Mouse (Mus musculus): ENCODE results near the gene Accs. TPM values are rescaled to one million over a fixed set of nuclear protein-coding genes. Genes with fewer than 3 reads are reported as not detected.

Gene Accs
- total RNA-seq, 1 experiment, result 5.5 TPM

DNA sequence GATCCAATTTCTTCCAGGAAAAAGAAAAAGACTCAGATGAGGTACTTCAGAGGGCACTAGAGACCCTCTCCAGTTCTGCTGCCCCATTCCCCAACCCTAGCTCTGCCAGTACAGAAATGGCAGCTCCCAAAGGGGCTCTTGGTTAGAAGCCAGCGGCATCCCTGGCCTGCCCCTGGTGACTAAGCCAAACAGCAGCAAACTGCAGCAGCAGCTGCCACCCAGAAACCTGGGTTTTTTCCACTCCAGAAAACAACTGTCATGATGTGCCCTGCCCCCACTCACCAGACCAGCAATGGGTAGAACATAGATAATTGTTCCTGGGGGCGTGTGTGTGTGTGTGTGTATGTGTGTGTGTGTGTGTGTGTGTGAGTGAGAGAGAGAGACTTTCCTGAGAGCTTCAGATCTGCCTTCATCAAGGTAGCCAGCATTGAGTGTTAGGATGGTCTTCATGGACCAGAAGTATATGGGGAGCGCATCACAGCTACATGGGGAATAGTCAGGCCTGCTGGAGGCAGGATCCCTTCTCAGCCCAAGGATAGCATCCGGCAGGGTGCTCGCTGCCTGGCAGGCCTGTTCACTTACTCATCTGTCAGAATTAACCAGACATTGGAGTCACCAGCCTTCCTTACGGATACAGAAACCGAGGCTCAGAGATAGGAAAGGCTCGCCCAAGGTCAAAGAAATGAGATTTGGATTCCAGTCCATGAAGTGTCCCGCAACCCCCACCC, 32.1 kb upstream of the Accs start:
- no peak overlapping the region for H3K9ac ChIP-seq (ENCODE audit: insufficient read depth, low read depth, low read length, poor library complexity, severe bottlenecking)
- H3K27ac ChIP-seq (ENCODE audit: insufficient read depth, low read depth, low read length, poor library complexity, severe bottlenecking), result no peak overlapping the region
- no peaks in the 10 kb centered on the region for H3K36me3 ChIP-seq (ENCODE audit: control insufficient read depth, insufficient read depth, low read length, poor library complexity, severe bottlenecking)
- in situ Hi-C loops (cut with MboI; ENCODE audit: low sequenced_read_pairs in 2 of 2, unreplicated experiment in 2 of 2), result no loop called here
- TF ChIP-seq ZNF384 (IDR thresholded peaks at IDR 0.05; ENCODE audit: low read depth, low read length) (no peak), ZC3H11A (IDR thresholded peaks at IDR 0.05; ENCODE audit: borderline replicate concordance, low read depth, low read length) (no peak), CHD2 (IDR thresholded peaks at IDR 0.05; ENCODE audit: low read depth, low read length) (no peak), HCFC1 (IDR thresholded peaks at IDR 0.05; ENCODE audit: borderline replicate concordance, insufficient read depth, low read length) (no peak), MAFK (IDR thresholded peaks at IDR 0.05; ENCODE audit: insufficient read depth, low read depth, low read length) (no peak)
- no peaks in the 10 kb centered on the region for H3K9me3 ChIP-seq (ENCODE audit: control insufficient read depth, insufficient read depth, low read depth, low read length)
- DNase-seq (ENCODE audit: low read depth, low spot score), result no peak
- H3K4me3 ChIP-seq (ENCODE audit: insufficient read depth in 1 of 2, low read depth in 1 of 2, low read length in 2 of 2, poor library complexity in 1 of 2, severe bottlenecking in 1 of 2), result no peak overlapping the region
- peaks cover 0 to 2% of the 10 kb centered on the region in 2 experiments; a peak in 1 of 4 replicates for H3K4me1 ChIP-seq (ENCODE audit: control insufficient read depth in 2 of 2, insufficient read depth in 2 of 2, low read length in 2 of 2, poor library complexity in 1 of 2)

DNA sequence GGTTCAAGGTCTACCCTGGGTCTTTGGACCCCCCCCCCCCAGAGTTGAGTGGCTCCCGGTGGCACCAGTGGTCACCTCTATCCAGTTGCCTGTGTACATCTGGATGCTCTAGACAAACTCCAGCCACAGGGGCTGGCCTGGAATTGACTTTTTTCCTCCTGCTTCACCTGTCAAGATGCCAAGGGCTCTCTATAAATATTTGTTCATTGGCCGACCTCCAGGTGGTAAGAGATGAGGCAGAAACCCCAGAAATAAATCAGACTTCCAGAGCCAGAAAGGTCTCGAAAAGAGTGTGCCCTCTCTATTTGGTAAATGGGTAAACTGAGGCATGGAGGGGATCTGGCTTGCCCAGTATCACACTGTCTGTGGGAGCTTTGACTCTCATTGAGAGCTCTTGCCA, 31.2 kb upstream of the Accs start:
- DNase-seq (ENCODE audit: low read depth, low spot score), result no peak
- in situ Hi-C loops (cut with MboI; ENCODE audit: low sequenced_read_pairs in 2 of 2, unreplicated experiment in 2 of 2), result no loop called here
- Histone ChIP-seq H3K36me3 (ENCODE audit: control insufficient read depth, insufficient read depth, low read length, poor library complexity, severe bottlenecking) (no peaks in the 10 kb centered on the region), H3K4me1 (ENCODE audit: control insufficient read depth in 2 of 2, insufficient read depth in 2 of 2, low read length in 2 of 2, poor library complexity in 1 of 2) (peaks cover 0 to 2% of the 10 kb centered on the region in 2 experiments; a peak in 1 of 4 replicates), H3K27ac (ENCODE audit: insufficient read depth, low read depth, low read length, poor library complexity, severe bottlenecking) (no peak overlapping the region), H3K9ac (ENCODE audit: insufficient read depth, low read depth, low read length, poor library complexity, severe bottlenecking) (no peak overlapping the region), H3K9me3 (ENCODE audit: control insufficient read depth, insufficient read depth, low read depth, low read length) (no peaks in the 10 kb centered on the region), H3K4me3 (ENCODE audit: insufficient read depth in 1 of 2, low read depth in 1 of 2, low read length in 2 of 2, poor library complexity in 1 of 2, severe bottlenecking in 1 of 2) (no peak overlapping the region)
- TF ChIP-seq CHD2 (IDR thresholded peaks at IDR 0.05; ENCODE audit: low read depth, low read length) (no peak), ZC3H11A (IDR thresholded peaks at IDR 0.05; ENCODE audit: borderline replicate concordance, low read depth, low read length) (no peak), ZNF384 (IDR thresholded peaks at IDR 0.05; ENCODE audit: low read depth, low read length) (no peak), MAFK (IDR thresholded peaks at IDR 0.05; ENCODE audit: insufficient read depth, low read depth, low read length) (no peak), HCFC1 (IDR thresholded peaks at IDR 0.05; ENCODE audit: borderline replicate concordance, insufficient read depth, low read length) (no peak)

DNA sequence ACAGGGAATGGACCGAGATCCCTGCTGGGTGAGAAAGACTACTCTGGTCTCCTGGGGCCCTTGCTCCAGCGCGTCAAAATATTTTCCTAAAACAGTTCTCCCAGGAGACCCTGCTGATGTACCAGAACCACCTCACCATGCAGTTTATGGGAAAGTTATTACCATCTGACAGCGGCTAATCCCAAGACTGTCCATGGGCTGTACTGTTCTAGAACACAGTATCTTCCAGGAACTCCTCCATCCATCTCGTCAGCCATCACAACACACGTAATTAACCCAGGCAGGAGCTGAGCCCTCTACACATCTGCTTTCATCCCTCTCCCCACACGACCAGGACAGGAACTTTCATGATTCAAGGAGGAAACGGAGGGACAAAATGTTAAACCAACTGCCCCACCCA, 30.7 kb upstream of the Accs start:
- H3K4me3 ChIP-seq (ENCODE audit: insufficient read depth in 1 of 2, low read depth in 1 of 2, low read length in 2 of 2, poor library complexity in 1 of 2, severe bottlenecking in 1 of 2), result no peak overlapping the region
- no peak overlapping the region for H3K27ac ChIP-seq (ENCODE audit: insufficient read depth, low read depth, low read length, poor library complexity, severe bottlenecking)
- in situ Hi-C loops (cut with MboI; ENCODE audit: low sequenced_read_pairs in 2 of 2, unreplicated experiment in 2 of 2), result no loop called here
- H3K36me3 ChIP-seq (ENCODE audit: control insufficient read depth, insufficient read depth, low read length, poor library complexity, severe bottlenecking), result no peaks in the 10 kb centered on the region
- no peak for DNase-seq (ENCODE audit: low read depth, low spot score)
- H3K9ac ChIP-seq (ENCODE audit: insufficient read depth, low read depth, low read length, poor library complexity, severe bottlenecking), result no peak overlapping the region
- TF ChIP-seq HCFC1 (IDR thresholded peaks at IDR 0.05; ENCODE audit: borderline replicate concordance, insufficient read depth, low read length) (no peak), CHD2 (IDR thresholded peaks at IDR 0.05; ENCODE audit: low read depth, low read length) (no peak), ZNF384 (IDR thresholded peaks at IDR 0.05; ENCODE audit: low read depth, low read length) (no peak), ZC3H11A (IDR thresholded peaks at IDR 0.05; ENCODE audit: borderline replicate concordance, low read depth, low read length) (no peak), MAFK (IDR thresholded peaks at IDR 0.05; ENCODE audit: insufficient read depth, low read depth, low read length) (no peak)
- H3K4me1 ChIP-seq (ENCODE audit: control insufficient read depth in 2 of 2, insufficient read depth in 2 of 2, low read length in 2 of 2, poor library complexity in 1 of 2), result peaks cover 0 to 2% of the 10 kb centered on the region in 2 experiments; a peak in 1 of 4 replicates
- no peaks in the 10 kb centered on the region for H3K9me3 ChIP-seq (ENCODE audit: control insufficient read depth, insufficient read depth, low read depth, low read length)

DNA sequence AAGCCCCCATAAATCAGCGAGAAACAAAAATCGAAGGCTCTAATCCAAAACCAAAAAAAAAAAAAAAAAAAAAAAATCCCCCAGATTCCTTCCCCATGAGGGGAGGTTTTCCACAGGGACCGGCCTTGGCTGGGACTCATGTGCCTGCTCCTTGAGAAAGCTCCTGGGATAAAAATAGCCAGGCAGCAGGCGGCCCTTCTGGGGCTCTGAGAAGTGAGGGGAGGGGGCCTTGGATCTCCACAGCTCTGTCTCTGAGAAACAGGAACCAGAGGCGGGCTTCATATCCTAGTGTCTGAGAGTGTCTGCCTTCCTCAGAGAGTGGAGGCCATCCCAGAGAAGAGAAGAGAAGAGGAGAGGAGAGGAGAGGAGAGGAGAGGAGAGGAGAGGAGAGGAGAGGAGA, 27.3 kb upstream of the Accs start:
- no peaks in the 10 kb centered on the region for H3K9me3 ChIP-seq (ENCODE audit: control insufficient read depth, insufficient read depth, low read depth, low read length)
- H3K9ac ChIP-seq (ENCODE audit: insufficient read depth, low read depth, low read length, poor library complexity, severe bottlenecking), result no peak overlapping the region
- in situ Hi-C loops (cut with MboI; ENCODE audit: low sequenced_read_pairs in 2 of 2, unreplicated experiment in 2 of 2), result no loop called here
- H3K4me3 ChIP-seq (ENCODE audit: insufficient read depth in 1 of 2, low read depth in 1 of 2, low read length in 2 of 2, poor library complexity in 1 of 2, severe bottlenecking in 1 of 2), result no peak overlapping the region
- H3K4me1 ChIP-seq (ENCODE audit: control insufficient read depth in 2 of 2, insufficient read depth in 2 of 2, low read length in 2 of 2, poor library complexity in 1 of 2), result peaks cover 0 to 9% of the 10 kb centered on the region in 2 experiments; a peak in 2 of 4 replicates
- TF ChIP-seq ZNF384 (IDR thresholded peaks at IDR 0.05; ENCODE audit: low read depth, low read length) (0 out of 2 replicates have a peak, but pooled peaks have one; percentile 11), CHD2 (IDR thresholded peaks at IDR 0.05; ENCODE audit: low read depth, low read length) (no peak), MAFK (IDR thresholded peaks at IDR 0.05; ENCODE audit: insufficient read depth, low read depth, low read length) (no peak)
- DNase-seq (ENCODE audit: low read depth, low spot score), result no peak
- no peaks in the 10 kb centered on the region for H3K36me3 ChIP-seq (ENCODE audit: control insufficient read depth, insufficient read depth, low read length, poor library complexity, severe bottlenecking)
- no peak overlapping the region for H3K27ac ChIP-seq (ENCODE audit: insufficient read depth, low read depth, low read length, poor library complexity, severe bottlenecking)
